Mouse (Mus musculus): ENCODE measurements around the gene 4930579F01Rik. TPM values are rescaled to one million over a fixed set of nuclear protein-coding genes. Genes with fewer than 3 reads are reported as not detected.

The 4930579F01Rik gene
- polyA plus RNA-seq, 1 experiment, result not detected

GRCm38 (mm10) chr3:138129110-138129509 lies 64.5 kb downstream of the 4930579F01Rik start:
- H3K36me3 ChIP-seq (ENCODE audit: control insufficient read depth, insufficient read depth, low read length), result peaks cover 30% of the 10 kb centered on the region
- H3K27me3 ChIP-seq (ENCODE audit: control insufficient read depth, insufficient read depth, low read length), result no peaks in the 10 kb centered on the region
- TF ChIP-seq CTCF (IDR thresholded peaks at IDR 0.05; ENCODE audit: extremely low read depth, insufficient read length, insufficient replicate concordance, low read depth, low read length) (no peak), POLR2A (IDR thresholded peaks at IDR 0.05; ENCODE audit: low read depth, low read length) (no peak)
- H3K27ac ChIP-seq (ENCODE audit: insufficient read depth, low read depth, low read length), result peak overlapping the region; percentile 82
- H3K4me3 ChIP-seq (ENCODE audit: low read depth, low read length), result peak overlapping the region; percentile 78
- 50% methylated on average over 6 of the region's 6 CpGs for WGBS
- H3K4me1 ChIP-seq (ENCODE audit: control insufficient read depth, insufficient read depth, insufficient read length, low read length), result peaks cover 14% of the 10 kb centered on the region; the same call in 1 of the 2 replicates

GRCm38 (mm10) chr3:138123842-138124241 lies 69.8 kb downstream of the 4930579F01Rik start:
- 76% methylated on average over 10 of the region's 10 CpGs for whole genome bisulfite sequencing
- Histone ChIP-seq H3K4me3 (ENCODE audit: low read depth, low read length) (0 out of 2 replicates have a peak overlapping the region, but pooled peaks have one; percentile 5), H3K27ac (ENCODE audit: insufficient read depth, low read depth, low read length) (no peak overlapping the region; the same call in 1 of the 2 replicates), H3K4me1 (ENCODE audit: control insufficient read depth, insufficient read depth, insufficient read length, low read length) (peaks cover 25% of the 10 kb centered on the region), H3K27me3 (ENCODE audit: control insufficient read depth, insufficient read depth, low read length) (no peaks in the 10 kb centered on the region), H3K36me3 (ENCODE audit: control insufficient read depth, insufficient read depth, low read length) (peaks cover 65% of the 10 kb centered on the region)
- no peak for TF ChIP-seq POLR2A (IDR thresholded peaks at IDR 0.05; ENCODE audit: low read depth, low read length)
- TF ChIP-seq CTCF (IDR thresholded peaks at IDR 0.05; ENCODE audit: extremely low read depth, insufficient read length, insufficient replicate concordance, low read depth, low read length), result no peak

GRCm38 (mm10) chr3:138121461-138121860 lies 72.2 kb downstream of the 4930579F01Rik start:
- H3K27me3 ChIP-seq (ENCODE audit: control insufficient read depth, insufficient read depth, low read length), result no peaks in the 10 kb centered on the region
- WGBS, result 40% methylated on average over 2 of the region's 2 CpGs
- peaks cover 27% of the 10 kb centered on the region for H3K4me1 ChIP-seq (ENCODE audit: control insufficient read depth, insufficient read depth, insufficient read length, low read length)
- no peak overlapping the region for H3K4me3 ChIP-seq (ENCODE audit: low read depth, low read length)
- peaks cover 69% of the 10 kb centered on the region for H3K36me3 ChIP-seq (ENCODE audit: control insufficient read depth, insufficient read depth, low read length)
- TF ChIP-seq POLR2A (IDR thresholded peaks at IDR 0.05; ENCODE audit: low read depth, low read length) (no peak), CTCF (IDR thresholded peaks at IDR 0.05; ENCODE audit: extremely low read depth, insufficient read length, insufficient replicate concordance, low read depth, low read length) (no peak)
- peak overlapping the region; percentile 78; the same call in 1 of the 2 replicates for H3K27ac ChIP-seq (ENCODE audit: insufficient read depth, low read depth, low read length)

GRCm38 (mm10) chr3:138119444-138120105 lies 74.0 kb downstream of the 4930579F01Rik start:
- 92% methylated on average over 16 of the region's 16 CpGs for WGBS
- no peak for TF ChIP-seq CTCF (IDR thresholded peaks at IDR 0.05; ENCODE audit: extremely low read depth, insufficient read length, insufficient replicate concordance, low read depth, low read length)
- no peak for TF ChIP-seq POLR2A (IDR thresholded peaks at IDR 0.05; ENCODE audit: low read depth, low read length)
- no peaks in the 10 kb centered on the region for H3K27me3 ChIP-seq (ENCODE audit: control insufficient read depth, insufficient read depth, low read length)

GRCm38 (mm10) chr3:138118831-138119230 lies 74.8 kb downstream of the 4930579F01Rik start:
- no peaks in the 10 kb centered on the region for H3K27me3 ChIP-seq (ENCODE audit: control insufficient read depth, insufficient read depth, low read length)
- peaks cover 20% of the 10 kb centered on the region for H3K4me1 ChIP-seq (ENCODE audit: control insufficient read depth, insufficient read depth, insufficient read length, low read length)
- WGBS, result 85% methylated on average over 14 of the region's 14 CpGs
- H3K4me3 ChIP-seq (ENCODE audit: low read depth, low read length), result peak overlapping the region; percentile 28
- peak overlapping the region; percentile 35 for H3K27ac ChIP-seq (ENCODE audit: insufficient read depth, low read depth, low read length)
- H3K36me3 ChIP-seq (ENCODE audit: control insufficient read depth, insufficient read depth, low read length), result peaks cover 74% of the 10 kb centered on the region
- TF ChIP-seq POLR2A (IDR thresholded peaks at IDR 0.05; ENCODE audit: low read depth, low read length) (no peak), CTCF (IDR thresholded peaks at IDR 0.05; ENCODE audit: extremely low read depth, insufficient read length, insufficient replicate concordance, low read depth, low read length) (no peak)

More at GRCm38 (mm10) chr3:138119444-138120105, 74.0 kb downstream of the 4930579F01Rik start:
- Histone ChIP-seq H3K36me3 (ENCODE audit: control insufficient read depth, insufficient read depth, low read length) (peaks cover 73% of the 10 kb centered on the region), H3K27ac (ENCODE audit: insufficient read depth, low read depth, low read length) (peak overlapping the region; percentile 67; the same call in 1 of the 2 replicates), H3K4me1 (ENCODE audit: control insufficient read depth, insufficient read depth, insufficient read length, low read length) (peaks cover 23% of the 10 kb centered on the region), H3K4me3 (ENCODE audit: low read depth, low read length) (no peak overlapping the region)

GRCm38 (mm10) chr3:138118392-138118791 lies 75.2 kb downstream of the 4930579F01Rik start:
- peaks cover 74% of the 10 kb centered on the region for H3K36me3 ChIP-seq (ENCODE audit: control insufficient read depth, insufficient read depth, low read length)
- H3K27ac ChIP-seq (ENCODE audit: insufficient read depth, low read depth, low read length), result peak overlapping the region; percentile 35
- no peak overlapping the region for H3K4me3 ChIP-seq (ENCODE audit: low read depth, low read length)
- no peak for TF ChIP-seq CTCF (IDR thresholded peaks at IDR 0.05; ENCODE audit: extremely low read depth, insufficient read length, insufficient replicate concordance, low read depth, low read length)
- no peak for TF ChIP-seq POLR2A (IDR thresholded peaks at IDR 0.05; ENCODE audit: low read depth, low read length)
- WGBS, result 47% methylated on average over 6 of the region's 6 CpGs
- no peaks in the 10 kb centered on the region for H3K27me3 ChIP-seq (ENCODE audit: control insufficient read depth, insufficient read depth, low read length)
- peaks cover 20% of the 10 kb centered on the region for H3K4me1 ChIP-seq (ENCODE audit: control insufficient read depth, insufficient read depth, insufficient read length, low read length)

GRCm38 (mm10) chr3:138116871-138117270 lies 76.8 kb downstream of the 4930579F01Rik start:
- Histone ChIP-seq H3K4me3 (ENCODE audit: low read depth, low read length) (no peak overlapping the region), H3K27ac (ENCODE audit: insufficient read depth, low read depth, low read length) (no peak overlapping the region), H3K27me3 (ENCODE audit: control insufficient read depth, insufficient read depth, low read length) (no peaks in the 10 kb centered on the region), H3K4me1 (ENCODE audit: control insufficient read depth, insufficient read depth, insufficient read length, low read length) (peaks cover 14% of the 10 kb centered on the region), H3K36me3 (ENCODE audit: control insufficient read depth, insufficient read depth, low read length) (peaks cover 73% of the 10 kb centered on the region)
- TF ChIP-seq CTCF (IDR thresholded peaks at IDR 0.05; ENCODE audit: extremely low read depth, insufficient read length, insufficient replicate concordance, low read depth, low read length), result no peak
- 84% methylated on average over 4 of the region's 4 CpGs for WGBS

All from small intestine, adult 2 months (tissue).